Mouse (Mus musculus): Measurements from ENCODE around the gene Tox2.

The Tox2 gene

GRCm38 (mm10) chr2:163202884-163203634 lies at the start of gene Tox2:
Gene Tox2 (plus strand): TSS chr2:163203125.
- TF ChIP-seq CTCF (conservative IDR thresholded peaks at IDR 0.05; ENCODE audit: low read length) = no peak
- no peak for TF ChIP-seq POU5F1 (IDR thresholded peaks at IDR 0.05; ENCODE audit: borderline replicate concordance, low read length)
- no peak for TF ChIP-seq NANOG (IDR thresholded peaks at IDR 0.05; ENCODE audit: borderline replicate concordance, low read length)
- no peaks in the 10 kb centered on the region for H3K36me3 ChIP-seq (ENCODE audit: insufficient read depth, low read length)
- peak within 1 kb of the TSS; percentile 79 for H3K4me3 ChIP-seq (replicated peaks; ENCODE audit: low read length)
- H3K4me1 ChIP-seq (replicated peaks; ENCODE audit: low read depth, low read length) = peaks cover 22% of the 10 kb centered on the region
- H3K9me3 ChIP-seq (ENCODE audit: low read length) = no peaks in the 10 kb centered on the region
- H3K27me3 ChIP-seq (ENCODE audit: insufficient read depth, low read length) = peaks cover 77% of the 10 kb centered on the region

- no peaks in the 10 kb centered on the region for H3K9me3 ChIP-seq (ENCODE audit: low read length)
- no peak overlapping the region for H3K4me3 ChIP-seq (replicated peaks; ENCODE audit: low read length)
- H3K4me1 ChIP-seq (replicated peaks; ENCODE audit: low read depth, low read length) = 0 out of 2 replicates have a peak, but pooled peaks cover 6% of the 10 kb centered on the region
- TF ChIP-seq NANOG (IDR thresholded peaks at IDR 0.05; ENCODE audit: borderline replicate concordance, low read length) (no peak), POU5F1 (IDR thresholded peaks at IDR 0.05; ENCODE audit: borderline replicate concordance, low read length) (no peak), CTCF (conservative IDR thresholded peaks at IDR 0.05; ENCODE audit: low read length) (no peak)
- H3K36me3 ChIP-seq (ENCODE audit: insufficient read depth, low read length) = no peaks in the 10 kb centered on the region
- H3K27me3 ChIP-seq (ENCODE audit: insufficient read depth, low read length) = peaks cover 31% of the 10 kb centered on the region
These were observed 48.3 kb upstream of the Tox2 start for GRCm38 (mm10) chr2:163154673-163155072.

- Histone ChIP-seq H3K4me3 (replicated peaks; ENCODE audit: low read length) (no peak overlapping the region), H3K9me3 (ENCODE audit: low read length) (no peaks in the 10 kb centered on the region; the same call in 1 of the 2 replicates), H3K36me3 (ENCODE audit: insufficient read depth, low read length) (no peaks in the 10 kb centered on the region), H3K27me3 (ENCODE audit: insufficient read depth, low read length) (peaks cover 8% of the 10 kb centered on the region), H3K4me1 (replicated peaks; ENCODE audit: low read depth, low read length) (no peaks in the 10 kb centered on the region)
- TF ChIP-seq CTCF (conservative IDR thresholded peaks at IDR 0.05; ENCODE audit: low read length) (no peak), POU5F1 (IDR thresholded peaks at IDR 0.05; ENCODE audit: borderline replicate concordance, low read length) (no peak), NANOG (IDR thresholded peaks at IDR 0.05; ENCODE audit: borderline replicate concordance, low read length) (no peak)
These were observed 43.9 kb upstream of the Tox2 start for GRCm38 (mm10) chr2:163158979-163159378.

GRCm38 (mm10) chr2:163164461-163164990 lies 38.4 kb upstream of the Tox2 start:
- Histone ChIP-seq H3K9me3 (ENCODE audit: low read length) (no peaks in the 10 kb centered on the region; the same call in 1 of the 2 replicates), H3K36me3 (ENCODE audit: insufficient read depth, low read length) (no peaks in the 10 kb centered on the region), H3K4me3 (replicated peaks; ENCODE audit: low read length) (no peak overlapping the region), H3K27me3 (ENCODE audit: insufficient read depth, low read length) (peaks cover 13% of the 10 kb centered on the region; the same call in 1 of the 2 replicates), H3K4me1 (replicated peaks; ENCODE audit: low read depth, low read length) (no peaks in the 10 kb centered on the region)
- TF ChIP-seq CTCF (conservative IDR thresholded peaks at IDR 0.05; ENCODE audit: low read length) = no peak
- no peak for TF ChIP-seq POU5F1 (IDR thresholded peaks at IDR 0.05; ENCODE audit: borderline replicate concordance, low read length)
- TF ChIP-seq NANOG (IDR thresholded peaks at IDR 0.05; ENCODE audit: borderline replicate concordance, low read length) = no peak

- Histone ChIP-seq H3K27me3 (ENCODE audit: insufficient read depth, low read length) (0 out of 2 replicates have a peak, but pooled peaks cover 8% of the 10 kb centered on the region), H3K4me3 (replicated peaks; ENCODE audit: low read length) (no peak overlapping the region), H3K9me3 (ENCODE audit: low read length) (no peaks in the 10 kb centered on the region)
These were observed 36.7 kb upstream of the Tox2 start for GRCm38 (mm10) chr2:163166067-163166805.

GRCm38 (mm10) chr2:163171891-163172290 lies 31.0 kb upstream of the Tox2 start:
- Histone ChIP-seq H3K4me3 (replicated peaks; ENCODE audit: low read length) (no peak overlapping the region), H3K36me3 (ENCODE audit: insufficient read depth, low read length) (no peaks in the 10 kb centered on the region)

More at GRCm38 (mm10) chr2:163166067-163166805, 36.7 kb upstream of the Tox2 start:
- Histone ChIP-seq H3K36me3 (ENCODE audit: insufficient read depth, low read length) (no peaks in the 10 kb centered on the region), H3K4me1 (replicated peaks; ENCODE audit: low read depth, low read length) (no peaks in the 10 kb centered on the region)
- TF ChIP-seq CTCF (conservative IDR thresholded peaks at IDR 0.05; ENCODE audit: low read length) = no peak
- TF ChIP-seq NANOG (IDR thresholded peaks at IDR 0.05; ENCODE audit: borderline replicate concordance, low read length) = no peak

GRCm38 (mm10) chr2:163174066-163174465 lies 28.9 kb upstream of the Tox2 start:
- no peaks in the 10 kb centered on the region for H3K9me3 ChIP-seq (ENCODE audit: low read length)
- no peaks in the 10 kb centered on the region for H3K4me1 ChIP-seq (replicated peaks; ENCODE audit: low read depth, low read length)
- no peaks in the 10 kb centered on the region for H3K36me3 ChIP-seq (ENCODE audit: insufficient read depth, low read length)
- no peak overlapping the region for H3K4me3 ChIP-seq (replicated peaks; ENCODE audit: low read length)
- no peak for TF ChIP-seq POU5F1 (IDR thresholded peaks at IDR 0.05; ENCODE audit: borderline replicate concordance, low read length)
- peaks cover 11% of the 10 kb centered on the region for H3K27me3 ChIP-seq (ENCODE audit: insufficient read depth, low read length)

More at GRCm38 (mm10) chr2:163171891-163172290, 31.0 kb upstream of the Tox2 start:
- Histone ChIP-seq H3K4me1 (replicated peaks; ENCODE audit: low read depth, low read length) (no peaks in the 10 kb centered on the region), H3K9me3 (ENCODE audit: low read length) (no peaks in the 10 kb centered on the region), H3K27me3 (ENCODE audit: insufficient read depth, low read length) (peaks cover 6% of the 10 kb centered on the region; the same call in 1 of the 2 replicates)
- no peak for TF ChIP-seq POU5F1 (IDR thresholded peaks at IDR 0.05; ENCODE audit: borderline replicate concordance, low read length)

GRCm38 (mm10) chr2:163175831-163176230 lies 27.1 kb upstream of the Tox2 start:
- no peak overlapping the region for H3K4me3 ChIP-seq (replicated peaks; ENCODE audit: low read length)
- TF ChIP-seq POU5F1 (IDR thresholded peaks at IDR 0.05; ENCODE audit: borderline replicate concordance, low read length) (no peak), NANOG (IDR thresholded peaks at IDR 0.05; ENCODE audit: borderline replicate concordance, low read length) (no peak), CTCF (conservative IDR thresholded peaks at IDR 0.05; ENCODE audit: low read length) (no peak)
- no peaks in the 10 kb centered on the region for H3K9me3 ChIP-seq (ENCODE audit: low read length)
- H3K27me3 ChIP-seq (ENCODE audit: insufficient read depth, low read length) = peaks cover 11% of the 10 kb centered on the region
- no peaks in the 10 kb centered on the region for H3K4me1 ChIP-seq (replicated peaks; ENCODE audit: low read depth, low read length)
- H3K36me3 ChIP-seq (ENCODE audit: insufficient read depth, low read length) = no peaks in the 10 kb centered on the region

Measured in E14TG2a.4 (cell line).